Mouse (Mus musculus) thymus, adult 18-20 months (tissue): ENCODE measurements around the gene Icosl.
"Not testable (repeated sequence)": the region's sequence is repeated elsewhere in the genome, so short reads cannot be mapped to it uniquely, and the experiment has no call there.

Experiments used
- DNase-seq, 2 experiments: peaks; one replicate each; pipeline ENCODE4 v3.0.0; 2022; ENCODE audit warnings: mixed read lengths in 2 of 2

Icosl gene

GRCm38 (mm10) chr10:78077862-78078261 lies 8.8 kb downstream of the Icosl start:
- no peak for DNase-seq

- DNase-seq = no peak
Measured at GRCm38 (mm10) chr10:78078276-78078675, 9.2 kb downstream of the Icosl start.

GRCm38 (mm10) chr10:78079955-78080591 lies 11.0 kb downstream of the Icosl start:
- no peak for DNase-seq

GRCm38 (mm10) chr10:78084073-78084472 lies 15.0 kb downstream of the Icosl start:
- DNase-seq = no peak

- DNase-seq = no peak
Measured at GRCm38 (mm10) chr10:78085711-78086110, 16.6 kb downstream of the Icosl start.

GRCm38 (mm10) chr10:78086444-78087061 lies 17.5 kb downstream of the Icosl start:
- DNase-seq = no peak

GRCm38 (mm10) chr10:78087101-78087511 lies 18.0 kb downstream of the Icosl start:
- peak in 1 of 2 experiments; percentile 33 for DNase-seq

GRCm38 (mm10) chr10:78090246-78090645 lies 21.1 kb downstream of the Icosl start:
- no peak for DNase-seq

GRCm38 (mm10) chr10:78090706-78091491 lies 21.8 kb downstream of the Icosl start:
- no peak for DNase-seq

- DNase-seq = no peak
Measured at GRCm38 (mm10) chr10:78091865-78092724, 23.0 kb downstream of the Icosl start.

GRCm38 (mm10) chr10:78092725-78093029 lies 23.6 kb downstream of the Icosl start:
- peak in 1 of 2 experiments; percentile 49 for DNase-seq

GRCm38 (mm10) chr10:78095221-78095620 lies 26.1 kb downstream of the Icosl start:
- no peak for DNase-seq

GRCm38 (mm10) chr10:78095954-78096931 lies 27.1 kb downstream of the Icosl start:
- DNase-seq = no peak

- not testable (repeated sequence) for DNase-seq
Measured at GRCm38 (mm10) chr10:78099860-78100259, 30.8 kb downstream of the Icosl start.

GRCm38 (mm10) chr10:78100989-78101780 lies 32.1 kb downstream of the Icosl start:
- no peak for DNase-seq

- no peak for DNase-seq
Measured at GRCm38 (mm10) chr10:78104555-78105490, 35.7 kb downstream of the Icosl start.

- DNase-seq = no peak
Measured at GRCm38 (mm10) chr10:78105548-78105947, 36.4 kb downstream of the Icosl start.

GRCm38 (mm10) chr10:78114521-78115092 lies 45.5 kb downstream of the Icosl start:
- DNase-seq = no peak

- no peak for DNase-seq
Measured at GRCm38 (mm10) chr10:78115153-78115552, 46.1 kb downstream of the Icosl start.
